Mouse (Mus musculus) ES-E14 (cell line): ENCODE measurements at regions not wholly inside any gene's neighbourhood (a gene's known extent, or its start where the extent isn't known, plus 50 kb on each side); places are given as distances from the start of the nearest gene placed in this dataset.

Experiments used
- DNase-seq: peaks from one replicate; pipeline ENCODE4 v3.0.0-alpha.2; 2013; ENCODE audit warnings: low read depth, low spot score
- H3K27ac ChIP-seq: 2 replicates; pipeline ENCODE4 v1.5.1; 2012; ENCODE audit warnings: low read depth, mild to moderate bottlenecking, low read length, moderate library complexity, mixed read lengths; ENCODE audit not compliant: poor library complexity, insufficient read depth, severe bottlenecking
- H3K36me3 ChIP-seq: 2 replicates; pipeline ENCODE4 v1.6.1; 2012; ENCODE audit warnings: mild to moderate bottlenecking, low read length, moderate library complexity, mixed read lengths; ENCODE audit not compliant: control insufficient read depth, poor library complexity, insufficient read depth, severe bottlenecking
- H3K4me1 ChIP-seq, 2 experiments: fragments of 150-350 bp in 1 of 2; sonication (generic) in 1 of 2; 2 replicates each; pipeline ENCODE4 v1.6.1; 2012; ENCODE audit warnings: low read length in 2 of 2, mild to moderate bottlenecking in 1 of 2, mixed read lengths in 1 of 2; ENCODE audit not compliant: control insufficient read depth in 2 of 2, insufficient read depth in 2 of 2, poor library complexity in 1 of 2
- H3K4me3 ChIP-seq, 2 experiments: fragments of 150-350 bp in 1 of 2; sonication (generic) in 1 of 2; 2 replicates each; pipeline ENCODE4 v1.5.1; 2012; ENCODE audit warnings: low read length in 2 of 2, low read depth in 1 of 2, mild to moderate bottlenecking in 1 of 2, mixed read lengths in 1 of 2; ENCODE audit not compliant: insufficient read depth in 1 of 2, poor library complexity in 1 of 2, severe bottlenecking in 1 of 2
- H3K9ac ChIP-seq: 2 replicates; pipeline ENCODE4 v1.6.1; 2012; ENCODE audit warnings: low read depth, mild to moderate bottlenecking, low read length, mixed read lengths; ENCODE audit not compliant: poor library complexity, insufficient read depth, severe bottlenecking
- H3K9me3 ChIP-seq: fragments of 150-350 bp; sonication (generic); 2 replicates; pipeline ENCODE4 v1.6.1; 2012; ENCODE audit warnings: low read depth, mild to moderate bottlenecking, low read length; ENCODE audit not compliant: control insufficient read depth, insufficient read depth
- CHD2 ChIP-seq: IDR thresholded peaks from 2 replicates; pipeline ENCODE4 v1.6.1; 2014; ENCODE audit warnings: mild to moderate bottlenecking, low read depth, low read length, inconsistent platforms
- HCFC1 ChIP-seq: IDR thresholded peaks from 2 replicates; pipeline ENCODE4 v1.6.1; 2012; ENCODE audit warnings: low read length, inconsistent platforms, borderline replicate concordance; ENCODE audit not compliant: insufficient read depth
- MAFK ChIP-seq: IDR thresholded peaks from 2 replicates; pipeline ENCODE4 v1.6.1; 2014; ENCODE audit warnings: mild to moderate bottlenecking, low read depth, low read length, inconsistent platforms; ENCODE audit not compliant: insufficient read depth
- ZC3H11A ChIP-seq: IDR thresholded peaks from 2 replicates; pipeline ENCODE4 v1.6.1; 2012; ENCODE audit warnings: low read depth, mild to moderate bottlenecking, inconsistent platforms, low read length, borderline replicate concordance
- ZNF384 ChIP-seq: IDR thresholded peaks from 2 replicates; pipeline ENCODE4 v1.6.1; 2012; ENCODE audit warnings: low read depth, low read length, inconsistent platforms
- in situ Hi-C, 2 experiments: fragments of 600-800 bp; cut with MboI; formaldehyde crosslinking; loops; one replicate each; pipeline ENCODE4 v1.15.1; 2025; ENCODE audit warnings: low sequenced_read_pairs in 2 of 2, inconsistent platforms in 1 of 2; ENCODE audit not compliant: unreplicated experiment in 2 of 2

- Histone ChIP-seq H3K36me3 (no peaks in the 10 kb centered on the region), H3K9ac (no peak overlapping the region), H3K9me3 (no peaks in the 10 kb centered on the region), H3K4me3 (no peak overlapping the region), H3K4me1 (no peaks in the 10 kb centered on the region), H3K27ac (no peak overlapping the region)
- TF ChIP-seq ZNF384 (no peak), CHD2 (no peak), MAFK (no peak), ZC3H11A (no peak), HCFC1 (no peak)
- DNase-seq: no peak
- in situ Hi-C loops: no loop called here
Measured at GRCm38 (mm10) chr4:64804996-64805395, 319.0 kb upstream of the Pappa start.

GRCm38 (mm10) chr4:64807148-64807547, 316.8 kb upstream of the Pappa start:
- Histone ChIP-seq H3K4me3 (no peak overlapping the region), H3K9ac (no peak overlapping the region), H3K36me3 (no peaks in the 10 kb centered on the region), H3K27ac (no peak overlapping the region), H3K4me1 (no peaks in the 10 kb centered on the region), H3K9me3 (no peaks in the 10 kb centered on the region)
- in situ Hi-C loops: no loop called here
- TF ChIP-seq ZC3H11A (no peak), CHD2 (no peak), ZNF384 (no peak), MAFK (no peak), HCFC1 (no peak)
- no peak for DNase-seq

- no peak for DNase-seq
- H3K9me3 ChIP-seq: no peaks in the 10 kb centered on the region
- in situ Hi-C loops: no loop called here
- TF ChIP-seq ZNF384 (no peak), CHD2 (no peak), HCFC1 (no peak), ZC3H11A (no peak), MAFK (no peak)
- H3K36me3 ChIP-seq: no peaks in the 10 kb centered on the region
- no peak overlapping the region for H3K27ac ChIP-seq
- no peaks in the 10 kb centered on the region for H3K4me1 ChIP-seq
- H3K9ac ChIP-seq: no peak overlapping the region
- no peak overlapping the region for H3K4me3 ChIP-seq
Measured at GRCm38 (mm10) chr4:64811974-64812373, 312.0 kb upstream of the Pappa start.

GRCm38 (mm10) chr4:64812812-64813211, 311.2 kb upstream of the Pappa start:
- H3K27ac ChIP-seq: no peak overlapping the region
- no peak for TF ChIP-seq ZNF384
- TF ChIP-seq ZC3H11A: no peak
- TF ChIP-seq MAFK: no peak
- no peak for TF ChIP-seq HCFC1
- TF ChIP-seq CHD2: no peak
- no peak for DNase-seq
- H3K36me3 ChIP-seq: no peaks in the 10 kb centered on the region
- in situ Hi-C loops: no loop called here
- H3K9me3 ChIP-seq: no peaks in the 10 kb centered on the region
- H3K4me1 ChIP-seq: no peaks in the 10 kb centered on the region
- H3K9ac ChIP-seq: no peak overlapping the region
- no peak overlapping the region for H3K4me3 ChIP-seq

- Histone ChIP-seq H3K9me3 (no peaks in the 10 kb centered on the region), H3K36me3 (no peaks in the 10 kb centered on the region), H3K4me1 (no peaks in the 10 kb centered on the region), H3K27ac (no peak overlapping the region), H3K4me3 (no peak overlapping the region), H3K9ac (no peak overlapping the region)
- DNase-seq: peak; percentile 8
- no peak for TF ChIP-seq ZNF384
- no peak for TF ChIP-seq ZC3H11A
- no peak for TF ChIP-seq HCFC1
- TF ChIP-seq MAFK: no peak
- TF ChIP-seq CHD2: no peak
- in situ Hi-C loops: loop anchor here in 1 of 2 experiments (25.0 kb wide), 2 partner anchors 654 to 754 kb away; no protein-coding TSS in a partner anchor
Measured at GRCm38 (mm10) chr4:64832882-64833281, 291.1 kb upstream of the Pappa start.
